Mouse (Mus musculus): ENCODE results near the gene Cadm1.

GRCm38 (mm10) chr9:47880171-47880570 lies 350.2 kb downstream of the Cadm1 start:
- TF ChIP-seq EP300 (IDR thresholded peaks at IDR 0.05; ENCODE audit: low read depth) = no peak
- TF ChIP-seq CTCF (IDR thresholded peaks at IDR 0.05; ENCODE audit: low read depth) = no peak

Data from liver, postnatal 0 days (tissue).